Mouse (Mus musculus) hematopoietic multipotent progenitor cell, adult 10-12 weeks (in vitro differentiated cells): ENCODE data around the gene Serpina9. TPM values are rescaled to one million over a fixed set of nuclear protein-coding genes. Genes with fewer than 3 reads are reported as not detected.

Experiments used
- polyA plus RNA-seq: library from polyadenylated mRNA; stranded (reverse); fragments of >175 nt; gene quantifications from 2 replicates; pipeline ENCODE4 v1.2.3, GENCODE M21; 2012; ENCODE audit warnings: low replicate concordance

The Serpina9 gene
- polyA plus RNA-seq, result 0.22 and 0.39 TPM in 2 replicates

GRCm38 (mm10) chr12:104013620-104014019, at the start of gene Serpina9:
TSS of gene Serpina9 (minus strand) at chr12:104013755.

GRCm38 (mm10) chr12:104044343-104044742, 30.8 kb upstream of the Serpina9 start, which contains the start of gene Serpina12:
TSS of gene Serpina12 (minus strand) at chr12:104044443.

GRCm38 (mm10) chr12:103989857-103990256, 23.7 kb downstream of the Serpina9 start, which contains the start of gene Serpina11:
TSS of gene Serpina11 (minus strand) at chr12:103989957.

GRCm38 (mm10) chr12:103958798-103959197, 54.8 kb downstream of the Serpina9 start, which contains the start of gene Serpina1e:
TSS of gene Serpina1e (minus strand) at chr12:103958975.

Other genes with a start within 250 kb of the Serpina9 start
- not detected in 2 replicates for gene Serpina1d, start 240.2 kb downstream of the Serpina9 start, polyA plus RNA-seq
- 0.12 and 0.40 TPM in 2 replicates for gene Serpina1b, start 183.4 kb downstream of the Serpina9 start, polyA plus RNA-seq
- not detected in 2 replicates for gene Serpina1a, start 150.2 kb downstream of the Serpina9 start, polyA plus RNA-seq
- gene Serpina1c, start 108.9 kb downstream of the Serpina9 start, polyA plus RNA-seq, result 0.29 TPM in 1 of 2 replicates, not detected in the other
- not detected in 2 replicates for gene Serpina1e, start 54.8 kb downstream of the Serpina9 start, polyA plus RNA-seq
- gene Serpina11, start 23.8 kb downstream of the Serpina9 start, polyA plus RNA-seq, result not detected in 2 replicates
- gene Serpina12, start 30.7 kb upstream of the Serpina9 start, polyA plus RNA-seq, result not detected in 2 replicates
- gene Serpina5, start 87.4 kb upstream of the Serpina9 start, polyA plus RNA-seq, result 0.27 TPM in 1 of 2 replicates, not detected in the other
- gene Serpina3a, start 99.0 kb upstream of the Serpina9 start, polyA plus RNA-seq, result not detected in 2 replicates
- gene Serpina3b, start 114.2 kb upstream of the Serpina9 start, polyA plus RNA-seq, result 0.09 TPM in 1 of 2 replicates, not detected in the other
- not detected in 2 replicates for gene Serpina3c, start 140.1 kb upstream of the Serpina9 start, polyA plus RNA-seq
- 0.24 and 0.48 TPM in 2 replicates for gene Serpina3f, start 200.8 kb upstream of the Serpina9 start, polyA plus RNA-seq
- 10.7 and 22.1 TPM in 2 replicates for gene Serpina3g, start 222.5 kb upstream of the Serpina9 start, polyA plus RNA-seq
- gene Serpina3i, start 249.4 kb upstream of the Serpina9 start, polyA plus RNA-seq, result not detected in 2 replicates